Mouse (Mus musculus): Measurements from ENCODE around the gene Mipep. TPM values are rescaled to one million over a fixed set of nuclear protein-coding genes. Genes with fewer than 3 reads are reported as not detected.

Gene Mipep
- polyA plus RNA-seq, 1 experiment from 2014 or later, result 25.8 TPM

DNA sequence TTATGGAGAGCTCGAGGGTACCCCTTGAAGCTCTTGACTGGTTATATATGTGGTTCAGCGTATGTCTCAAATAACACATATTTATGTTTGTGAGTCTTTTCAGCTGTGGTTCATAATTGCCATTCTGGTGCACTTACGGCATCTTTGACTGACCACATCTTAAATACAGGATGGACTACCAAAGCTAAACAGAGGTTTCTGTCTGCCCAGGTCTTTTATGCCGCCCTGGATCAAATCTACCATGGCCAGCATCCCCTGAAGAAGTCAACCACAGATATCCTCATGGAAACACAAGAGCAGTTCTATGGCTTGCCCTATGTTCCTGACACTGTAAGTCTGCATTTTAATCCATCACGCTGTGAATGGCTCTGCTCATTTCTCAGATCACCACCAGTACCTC is 61.8 kb downstream of the Mipep start:
- Histone ChIP-seq H3K9ac (ENCODE audit: low read length) (no peak overlapping the region), H3K4me1 (ENCODE audit: control insufficient read depth, insufficient read depth, low read length) (0 out of 2 replicates have a peak, but pooled peaks cover 5% of the 10 kb centered on the region), H3K27ac (replicated peaks; ENCODE audit: low read depth, low read length) (no peak overlapping the region), H3K27me3 (ENCODE audit: control insufficient read depth, insufficient read depth, low read length) (no peaks in the 10 kb centered on the region), H3K36me3 (ENCODE audit: control insufficient read depth, insufficient read depth, low read length) (no peaks in the 10 kb centered on the region), H3K9me3 (ENCODE audit: control insufficient read depth, low read length) (no peaks in the 10 kb centered on the region), H3K4me3 (ENCODE audit: low read depth, low read length) (no peak overlapping the region), H3K4me2 (ENCODE audit: low read depth, severe bottlenecking) (no peak overlapping the region)
- no peak for ATAC-seq (ENCODE audit: insufficient number of reproducible peaks, low FRiP score, low TSS enrichment, low read depth)
- DNase-seq (ENCODE audit: low spot score), result no peak
- WGBS, result 85% methylated on average over 5 of the region's 5 CpGs

GRCm38 (mm10) chr14:60848194-60848593 is 63.8 kb downstream of the Mipep start:
- Histone ChIP-seq H3K36me3 (ENCODE audit: control insufficient read depth, insufficient read depth, low read length) (peaks cover 3% of the 10 kb centered on the region; the same call in 1 of the 2 replicates), H3K9ac (ENCODE audit: low read length) (no peak overlapping the region; the same call in 1 of the 2 replicates), H3K4me1 (ENCODE audit: control insufficient read depth, insufficient read depth, low read length) (0 out of 2 replicates have a peak, but pooled peaks cover 5% of the 10 kb centered on the region), H3K4me2 (ENCODE audit: low read depth, severe bottlenecking) (no peak overlapping the region), H3K4me3 (ENCODE audit: low read depth, low read length) (no peak overlapping the region), H3K9me3 (ENCODE audit: control insufficient read depth, low read length) (no peaks in the 10 kb centered on the region), H3K27ac (replicated peaks; ENCODE audit: low read depth, low read length) (no peak overlapping the region), H3K27me3 (ENCODE audit: control insufficient read depth, insufficient read depth, low read length) (no peaks in the 10 kb centered on the region)
- no peak for DNase-seq (ENCODE audit: low spot score)
- 86% methylated on average over 5 of the region's 5 CpGs for WGBS
- no peak for ATAC-seq (ENCODE audit: insufficient number of reproducible peaks, low FRiP score, low TSS enrichment, low read depth)

DNA sequence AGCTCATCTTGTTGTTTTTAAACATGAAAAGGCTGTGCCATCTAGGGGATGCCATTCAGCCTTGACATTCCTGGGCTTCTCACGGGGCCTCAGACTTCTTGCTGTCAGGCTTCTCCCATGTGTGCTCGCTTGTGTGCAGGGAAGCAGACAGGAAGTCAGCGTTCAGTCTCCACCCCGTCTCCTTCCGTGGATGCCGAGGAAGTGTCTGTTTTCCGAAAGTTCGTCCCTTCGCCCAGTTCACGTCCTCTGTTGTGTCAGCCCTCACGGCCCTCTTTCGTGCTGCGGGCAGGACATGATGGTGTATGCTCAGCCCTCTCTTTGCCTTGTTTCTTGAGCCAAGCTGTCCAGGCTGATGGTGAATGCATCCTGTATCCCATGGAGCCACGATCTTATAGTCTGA is 65.7 kb downstream of the Mipep start:
- no peak for DNase-seq (ENCODE audit: low spot score)
- H3K27ac ChIP-seq (replicated peaks; ENCODE audit: low read depth, low read length), result no peak overlapping the region

GRCm38 (mm10) chr14:60851632-60852031 is 67.3 kb downstream of the Mipep start:
- WGBS, result 93% methylated on average over 5 of the region's 5 CpGs

More for the DNA sequence above, 65.7 kb downstream of the Mipep start:
- 90% methylated on average over 14 of the region's 14 CpGs for WGBS
- H3K4me1 ChIP-seq (ENCODE audit: control insufficient read depth, insufficient read depth, low read length), result 0 out of 2 replicates have a peak, but pooled peaks cover 5% of the 10 kb centered on the region
- ATAC-seq (ENCODE audit: insufficient number of reproducible peaks, low FRiP score, low TSS enrichment, low read depth), result no peak
- H3K27me3 ChIP-seq (ENCODE audit: control insufficient read depth, insufficient read depth, low read length), result no peaks in the 10 kb centered on the region
- H3K9me3 ChIP-seq (ENCODE audit: control insufficient read depth, low read length), result no peaks in the 10 kb centered on the region
- no peak overlapping the region for H3K4me3 ChIP-seq (ENCODE audit: low read depth, low read length)
- H3K36me3 ChIP-seq (ENCODE audit: control insufficient read depth, insufficient read depth, low read length), result peaks cover 3% of the 10 kb centered on the region; the same call in 1 of the 2 replicates
- no peak overlapping the region for H3K4me2 ChIP-seq (ENCODE audit: low read depth, severe bottlenecking)
- no peak overlapping the region for H3K9ac ChIP-seq (ENCODE audit: low read length)

DNA sequence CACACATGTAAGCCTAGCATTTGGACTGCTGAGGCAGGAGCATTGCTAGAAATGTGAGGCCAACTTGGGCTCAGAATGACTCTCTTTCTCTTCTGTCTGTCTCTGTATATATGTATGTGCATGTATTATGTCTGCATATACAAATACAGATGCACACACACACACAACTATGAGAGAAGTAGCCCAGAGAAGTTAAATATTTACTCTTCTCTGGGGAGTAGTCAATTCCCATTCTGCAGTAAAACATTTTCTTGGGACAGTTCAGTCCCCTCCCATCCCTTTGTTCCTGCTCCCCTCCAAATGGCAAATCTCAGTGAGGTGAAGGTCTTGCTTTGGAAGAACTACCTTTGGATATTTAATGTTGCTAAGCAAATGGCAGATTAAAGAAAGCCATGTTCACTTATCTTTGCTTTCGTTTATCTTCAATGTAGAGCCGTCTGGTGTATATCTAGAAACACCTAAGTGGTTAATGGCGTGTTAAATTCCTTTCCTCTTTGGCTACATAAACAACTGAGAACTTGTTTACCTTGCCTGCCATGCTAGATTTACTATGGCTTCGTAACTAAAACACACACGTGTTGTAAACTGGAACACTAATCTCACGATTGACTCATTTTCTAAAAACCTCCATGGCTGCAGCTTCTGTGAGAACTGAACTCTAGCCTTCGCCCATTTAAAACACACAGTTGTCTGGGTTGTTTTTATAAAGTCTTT is 72.0 kb downstream of the Mipep start:
- Histone ChIP-seq H3K4me2 (ENCODE audit: low read depth, severe bottlenecking) (no peak overlapping the region), H3K4me1 (ENCODE audit: control insufficient read depth, insufficient read depth, low read length) (0 out of 2 replicates have a peak, but pooled peaks cover 2% of the 10 kb centered on the region), H3K4me3 (ENCODE audit: low read depth, low read length) (no peak overlapping the region), H3K27ac (replicated peaks; ENCODE audit: low read depth, low read length) (no peak overlapping the region), H3K27me3 (ENCODE audit: control insufficient read depth, insufficient read depth, low read length) (no peaks in the 10 kb centered on the region), H3K36me3 (ENCODE audit: control insufficient read depth, insufficient read depth, low read length) (peaks cover 3% of the 10 kb centered on the region; the same call in 1 of the 2 replicates), H3K9me3 (ENCODE audit: control insufficient read depth, low read length) (no peaks in the 10 kb centered on the region), H3K9ac (ENCODE audit: low read length) (no peak overlapping the region)
- ATAC-seq (ENCODE audit: insufficient number of reproducible peaks, low FRiP score, low TSS enrichment, low read depth), result no peak
- no peak for DNase-seq (ENCODE audit: low spot score)
- 23% methylated on average over 7 of the region's 7 CpGs for WGBS

More at GRCm38 (mm10) chr14:60851632-60852031, 67.3 kb downstream of the Mipep start:
- no peak overlapping the region for H3K4me3 ChIP-seq (ENCODE audit: low read depth, low read length)
- no peaks in the 10 kb centered on the region for H3K9me3 ChIP-seq (ENCODE audit: control insufficient read depth, low read length)
- H3K27me3 ChIP-seq (ENCODE audit: control insufficient read depth, insufficient read depth, low read length), result no peaks in the 10 kb centered on the region
- DNase-seq (ENCODE audit: low spot score), result no peak
- no peak overlapping the region for H3K4me2 ChIP-seq (ENCODE audit: low read depth, severe bottlenecking)
- no peak overlapping the region for H3K27ac ChIP-seq (replicated peaks; ENCODE audit: low read depth, low read length)
- H3K4me1 ChIP-seq (ENCODE audit: control insufficient read depth, insufficient read depth, low read length), result no peaks in the 10 kb centered on the region
- H3K36me3 ChIP-seq (ENCODE audit: control insufficient read depth, insufficient read depth, low read length), result peaks cover 3% of the 10 kb centered on the region; the same call in 1 of the 2 replicates
- no peak for ATAC-seq (ENCODE audit: insufficient number of reproducible peaks, low FRiP score, low TSS enrichment, low read depth)
- no peak overlapping the region for H3K9ac ChIP-seq (ENCODE audit: low read length)

- no peak overlapping the region for H3K27ac ChIP-seq (replicated peaks; ENCODE audit: low read depth, low read length)
- DNase-seq (ENCODE audit: low spot score), result no peak
- 0 out of 2 replicates have a peak, but pooled peaks cover 2% of the 10 kb centered on the region for H3K4me1 ChIP-seq (ENCODE audit: control insufficient read depth, insufficient read depth, low read length)
- ATAC-seq (ENCODE audit: insufficient number of reproducible peaks, low FRiP score, low TSS enrichment, low read depth), result no peak
- no peaks in the 10 kb centered on the region for H3K27me3 ChIP-seq (ENCODE audit: control insufficient read depth, insufficient read depth, low read length)
- H3K4me2 ChIP-seq (ENCODE audit: low read depth, severe bottlenecking), result no peak overlapping the region
- H3K4me3 ChIP-seq (ENCODE audit: low read depth, low read length), result no peak overlapping the region
- H3K36me3 ChIP-seq (ENCODE audit: control insufficient read depth, insufficient read depth, low read length), result no peaks in the 10 kb centered on the region
- no peak overlapping the region for H3K9ac ChIP-seq (ENCODE audit: low read length)
- 51% methylated on average over 7 of the region's 7 CpGs for WGBS
- H3K9me3 ChIP-seq (ENCODE audit: control insufficient read depth, low read length), result no peaks in the 10 kb centered on the region
Measured at GRCm38 (mm10) chr14:60856913-60857300, 72.5 kb downstream of the Mipep start.

- no peak for DNase-seq (ENCODE audit: low spot score)
- Histone ChIP-seq H3K9ac (ENCODE audit: low read length) (no peak overlapping the region), H3K4me2 (ENCODE audit: low read depth, severe bottlenecking) (no peak overlapping the region), H3K9me3 (ENCODE audit: control insufficient read depth, low read length) (no peaks in the 10 kb centered on the region), H3K27ac (replicated peaks; ENCODE audit: low read depth, low read length) (no peak overlapping the region), H3K27me3 (ENCODE audit: control insufficient read depth, insufficient read depth, low read length) (no peaks in the 10 kb centered on the region), H3K36me3 (ENCODE audit: control insufficient read depth, insufficient read depth, low read length) (no peaks in the 10 kb centered on the region), H3K4me1 (ENCODE audit: control insufficient read depth, insufficient read depth, low read length) (peaks cover 6% of the 10 kb centered on the region; the same call in 1 of the 2 replicates), H3K4me3 (ENCODE audit: low read depth, low read length) (no peak overlapping the region)
- ATAC-seq (ENCODE audit: insufficient number of reproducible peaks, low FRiP score, low TSS enrichment, low read depth), result no peak
- WGBS, result 8% methylated on average over 3 of the region's 3 CpGs
Measured at GRCm38 (mm10) chr14:60863396-60863795, 79.0 kb downstream of the Mipep start.

GRCm38 (mm10) chr14:60866399-60866798 is 82.0 kb downstream of the Mipep start:
- no peak overlapping the region for H3K4me3 ChIP-seq (ENCODE audit: low read depth, low read length)
- no peak overlapping the region for H3K9ac ChIP-seq (ENCODE audit: low read length)
- H3K27me3 ChIP-seq (ENCODE audit: control insufficient read depth, insufficient read depth, low read length), result no peaks in the 10 kb centered on the region
- no peaks in the 10 kb centered on the region for H3K9me3 ChIP-seq (ENCODE audit: control insufficient read depth, low read length)
- 50% methylated on average over 11 of the region's 11 CpGs for WGBS
- DNase-seq (ENCODE audit: low spot score) (peak; percentile 56), ATAC-seq (ENCODE audit: insufficient number of reproducible peaks, low FRiP score, low TSS enrichment, low read depth) (no peak)
- peaks cover 3% of the 10 kb centered on the region; the same call in 1 of the 2 replicates for H3K36me3 ChIP-seq (ENCODE audit: control insufficient read depth, insufficient read depth, low read length)
- peaks cover 6% of the 10 kb centered on the region; the same call in 1 of the 2 replicates for H3K4me1 ChIP-seq (ENCODE audit: control insufficient read depth, insufficient read depth, low read length)
- no peak overlapping the region for H3K27ac ChIP-seq (replicated peaks; ENCODE audit: low read depth, low read length)
- no peak overlapping the region for H3K4me2 ChIP-seq (ENCODE audit: low read depth, severe bottlenecking)

Data from limb, embryonic 11.5 days (tissue).